Mouse (Mus musculus) mesoderm, embryonic 11.5 days (tissue): ENCODE measurements around the gene Gzmd.
"Not testable (repeated sequence)": the region's sequence is repeated elsewhere in the genome, so short reads cannot be mapped to it uniquely, and the experiment has no call there.

Experiments used
- DNase-seq: peaks from one replicate; pipeline ENCODE4 v3.0.0-alpha.2; 2012; ENCODE audit warnings: low read depth, low spot score

Gzmd gene

DNA sequence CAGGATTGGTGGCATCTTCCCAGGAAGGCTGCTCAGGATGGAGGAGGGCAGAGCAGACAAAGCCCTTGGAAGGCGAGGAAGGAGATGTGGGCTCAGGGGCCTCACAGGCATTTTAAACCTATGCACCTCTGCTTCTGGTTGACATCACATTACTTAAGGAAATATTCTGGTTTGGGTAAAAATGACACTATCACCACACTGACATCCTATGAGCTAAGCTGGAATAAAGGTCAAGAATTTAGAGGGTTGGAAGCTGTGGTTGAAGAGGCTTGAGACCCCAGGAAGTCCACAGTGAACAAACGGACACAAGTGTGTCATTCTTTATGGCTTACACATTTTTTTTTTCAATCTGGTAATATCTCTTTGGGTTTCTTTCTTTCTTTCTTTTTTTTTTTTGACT is at the start of gene Gzmd:
TSS of gene Gzmd (minus strand) at position 101 of the 400 bp plus-strand sequence.
- not testable (repeated sequence) for DNase-seq

DNA sequence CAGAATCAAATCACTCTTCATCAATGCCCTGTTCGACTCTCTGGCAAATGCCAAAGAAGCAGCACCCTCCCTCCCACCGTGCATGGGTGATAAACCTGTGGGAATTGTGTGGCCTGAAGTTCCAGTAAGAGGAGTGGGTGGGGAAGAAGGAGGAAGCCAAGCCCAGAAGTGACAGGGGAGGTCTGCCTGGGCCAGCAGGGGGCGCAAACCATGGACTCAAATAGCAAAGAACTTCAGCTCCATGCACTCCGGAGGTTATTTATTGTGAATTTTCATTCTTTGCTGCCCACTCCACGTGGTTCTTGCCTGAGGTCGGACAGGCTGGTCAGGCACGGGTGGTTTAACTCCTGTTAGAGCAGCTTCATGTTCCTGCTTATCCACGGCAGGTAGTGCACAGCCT is 45.2 kb upstream of the Gzmd start:
- peak; percentile 52 for DNase-seq

DNA sequence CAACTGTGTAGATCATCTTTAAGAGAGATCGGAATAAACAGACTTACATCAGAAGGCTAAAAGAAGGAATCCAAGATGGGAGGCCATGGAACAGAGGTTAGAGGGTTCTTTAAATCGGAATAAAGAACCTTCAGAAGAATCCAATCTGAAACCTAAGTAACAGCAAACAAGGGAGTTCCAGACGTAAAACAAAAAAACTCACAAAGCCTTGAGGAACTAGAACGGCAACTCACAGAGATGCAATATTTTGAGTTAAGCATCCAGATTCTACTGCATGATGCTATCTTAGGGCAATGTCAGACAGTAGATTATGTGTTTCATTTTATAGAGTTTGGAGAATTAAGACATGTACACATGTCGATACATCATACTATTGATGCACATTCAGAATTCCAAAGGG is 42.1 kb upstream of the Gzmd start, which contains the start of gene Gzmn:
TSS of gene Gzmn (minus strand) at position 101 of the 400 bp plus-strand sequence.
- DNase-seq, result no peak

DNA sequence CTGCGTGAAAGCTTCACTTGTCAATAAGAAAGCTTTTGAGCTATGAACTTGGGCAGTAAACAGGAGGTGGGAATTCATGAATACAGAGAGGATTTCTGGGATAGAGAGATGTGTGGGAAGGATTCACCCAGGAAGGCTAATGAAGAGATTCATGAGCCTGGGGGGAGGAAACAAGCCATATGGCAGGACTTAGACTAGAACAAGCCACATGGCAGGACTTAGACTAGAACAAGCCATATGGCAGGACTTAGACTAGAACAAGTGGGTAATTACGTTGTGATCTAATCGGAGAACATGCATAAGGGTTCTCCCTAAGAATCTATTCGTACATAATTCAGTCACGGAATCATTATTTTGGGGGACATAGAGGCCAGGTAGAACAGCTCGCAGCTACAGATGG is 41.0 kb upstream of the Gzmd start:
- DNase-seq, result no peak

DNA sequence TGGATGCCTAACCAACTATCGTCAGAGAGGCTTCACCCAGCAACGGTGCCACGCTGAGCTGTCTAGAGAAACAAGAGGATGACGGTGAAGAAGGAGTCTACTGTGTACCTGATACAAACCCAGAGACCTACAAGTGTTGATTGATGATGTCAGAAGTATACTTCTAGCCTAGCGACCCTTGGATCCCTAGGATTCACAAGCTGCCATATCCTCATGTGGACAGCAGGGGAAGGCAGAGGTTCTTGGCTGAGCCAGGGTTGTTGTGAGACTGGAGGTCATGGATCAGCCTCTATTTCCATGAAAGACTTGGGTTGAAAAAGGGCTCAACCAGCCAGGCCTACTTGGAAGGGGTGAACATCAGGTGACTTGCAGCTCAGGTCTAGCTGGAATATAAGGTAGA is 40.3 kb upstream of the Gzmd start:
- no peak for DNase-seq

DNA sequence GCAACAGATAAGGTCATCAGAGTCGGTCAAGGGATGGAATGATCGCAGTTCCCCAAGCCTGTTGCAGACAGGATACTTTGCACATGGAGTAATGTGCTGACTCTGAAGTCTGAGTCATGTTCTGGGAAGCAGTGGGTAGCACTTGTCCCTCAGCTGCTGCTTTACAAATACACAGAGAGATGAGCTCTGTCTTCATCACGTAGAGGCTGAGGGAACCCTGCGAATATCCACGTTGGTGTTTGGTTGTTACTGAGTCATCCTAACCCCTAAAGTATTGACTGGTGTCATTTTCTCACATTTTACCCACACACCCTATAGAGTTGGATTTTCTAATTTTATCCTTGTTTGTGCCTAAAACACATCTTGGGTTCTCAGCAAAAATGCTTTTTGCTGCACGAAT is 35.6 kb upstream of the Gzmd start:
- no peak for DNase-seq

DNA sequence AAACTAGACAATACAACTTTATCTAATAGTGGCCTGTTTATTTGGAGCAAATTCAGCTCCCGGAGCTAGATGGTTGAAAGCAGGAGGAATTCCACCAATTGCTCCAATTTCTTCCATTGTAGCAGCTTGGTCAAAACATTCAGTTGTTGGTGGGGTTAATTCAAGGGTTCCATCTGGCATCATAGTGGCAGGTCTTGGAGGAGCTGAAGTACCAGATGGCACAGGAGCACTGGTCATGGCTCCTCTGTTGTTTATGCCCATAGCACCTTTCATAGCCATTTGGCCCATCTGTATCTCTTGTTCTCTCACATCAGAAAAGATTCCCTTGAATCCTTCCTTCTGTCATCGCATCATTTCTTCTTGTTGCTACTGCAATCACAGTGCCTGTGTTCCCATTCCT is 29.7 kb upstream of the Gzmd start:
- no peak for DNase-seq

DNA sequence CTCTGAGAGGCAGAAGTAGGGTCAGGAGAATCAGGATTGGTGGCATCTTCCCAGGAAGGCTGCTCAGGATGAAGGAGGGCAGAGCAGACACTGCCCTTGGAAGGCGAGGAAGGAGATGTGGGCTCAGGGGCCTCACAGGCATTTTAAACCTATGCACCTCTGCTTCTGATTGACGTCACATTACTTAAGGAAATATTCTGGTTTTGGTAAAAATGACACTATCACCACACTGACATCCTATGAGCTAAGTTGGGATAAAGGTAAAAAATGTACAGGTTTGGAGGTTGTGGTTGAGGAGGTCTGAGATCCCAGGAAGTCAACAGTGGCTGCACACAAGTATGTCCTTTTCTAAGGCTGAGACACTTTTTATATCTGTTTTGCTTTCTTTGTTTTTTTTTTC is 27.1 kb upstream of the Gzmd start, which contains the start of gene Gzmg:
TSS of gene Gzmg (minus strand) at position 101 of the 400 bp plus-strand sequence.
- not testable (repeated sequence) for DNase-seq

DNA sequence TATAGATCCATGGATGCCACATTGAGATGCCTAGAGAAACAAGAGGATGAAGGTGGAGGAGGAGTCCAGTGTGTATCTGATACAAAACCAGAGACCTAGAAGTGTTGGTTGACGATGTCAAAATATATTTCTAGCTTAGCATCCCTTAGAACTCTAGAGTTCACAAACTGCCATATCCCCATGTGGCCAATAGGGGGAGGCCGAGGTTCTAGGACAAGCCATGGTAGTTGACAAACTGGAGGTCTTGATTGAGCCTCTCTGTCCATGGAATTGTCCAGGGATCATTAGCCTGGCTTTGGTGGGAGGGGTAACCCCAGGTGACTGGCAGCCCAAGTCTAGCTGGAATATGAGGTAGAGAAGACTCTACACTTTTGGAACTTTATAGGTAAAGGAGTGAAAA is 22.9 kb upstream of the Gzmd start:
- DNase-seq, result no peak

DNA sequence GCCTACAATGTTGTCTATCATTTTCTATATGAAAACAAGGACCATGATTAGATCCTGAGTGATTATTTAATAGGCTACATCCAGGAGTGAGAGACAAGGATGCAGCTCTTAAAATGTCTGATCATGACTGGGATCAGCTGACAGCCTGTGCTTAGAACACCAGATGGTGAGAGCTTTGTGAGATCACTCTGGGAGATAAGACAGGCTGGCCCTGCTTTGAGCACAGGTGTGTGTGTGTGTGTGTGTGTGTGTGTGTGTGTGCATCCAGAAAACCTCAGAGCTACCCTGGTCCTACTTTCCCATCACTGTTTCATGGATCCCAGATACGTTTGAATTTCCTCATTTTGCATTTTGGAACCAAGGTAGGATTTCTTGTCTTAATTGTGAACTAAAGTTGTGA is 1.3 kb upstream of the Gzmd start:
- not testable (repeated sequence) for DNase-seq

DNA sequence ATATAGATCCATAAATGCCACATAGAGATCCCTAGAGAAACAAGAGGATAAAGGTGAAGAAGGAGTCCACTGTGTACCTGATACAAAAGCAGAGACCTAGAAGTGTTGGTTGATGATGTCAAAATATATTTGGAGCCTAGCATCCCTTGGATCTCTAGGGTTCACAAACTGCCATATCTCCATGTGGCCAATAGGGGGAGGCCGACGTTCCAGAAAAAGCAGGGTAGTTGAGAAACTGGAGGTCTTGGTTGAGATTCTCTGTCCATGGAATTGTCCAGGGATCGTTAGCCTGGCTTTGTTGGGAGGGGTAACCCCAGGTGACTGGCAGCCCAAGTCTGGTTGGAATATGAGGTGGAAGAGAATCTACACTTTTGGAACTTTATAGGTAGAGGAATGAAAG is 4.1 kb downstream of the Gzmd start:
- DNase-seq, result no peak

DNA sequence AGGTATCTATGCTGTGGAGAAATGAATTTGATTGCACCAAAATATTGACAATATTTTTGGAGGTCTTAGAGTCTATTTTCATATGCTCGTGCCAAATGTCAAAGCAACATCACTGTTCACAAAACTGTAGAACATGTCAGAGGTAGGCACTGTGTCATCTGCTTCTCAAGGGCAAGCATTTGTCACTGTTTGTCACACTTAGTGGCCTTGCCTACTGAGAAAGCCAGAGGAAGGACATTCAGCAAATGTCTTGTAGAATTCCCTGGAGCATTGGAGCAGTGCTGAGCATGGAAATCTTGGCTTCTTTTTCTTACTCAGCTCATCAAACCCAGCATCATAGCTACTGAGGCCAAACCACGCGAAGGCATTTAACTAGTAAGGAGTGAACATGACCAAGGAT is 8.9 kb downstream of the Gzmd start:
- DNase-seq, result no peak

DNA sequence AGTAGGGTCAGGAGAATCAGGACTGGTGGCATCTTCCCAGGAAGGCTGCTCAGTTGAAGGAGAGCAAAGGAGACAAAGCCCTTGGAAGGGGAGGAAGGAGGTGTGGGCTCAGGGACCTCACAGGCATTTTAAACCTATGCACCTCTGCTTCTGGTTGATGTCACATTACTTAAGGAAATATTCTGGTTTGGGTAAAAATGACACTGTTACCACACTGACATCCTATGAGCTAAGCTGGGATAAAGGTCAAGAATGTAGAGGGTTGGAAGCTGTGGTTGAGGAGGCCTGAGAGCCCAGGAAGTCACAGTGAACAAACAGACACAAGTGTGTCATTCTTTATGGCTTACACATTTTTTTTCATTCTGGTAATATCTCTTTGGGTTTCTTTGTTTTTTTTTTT is 11.9 kb downstream of the Gzmd start, which contains the start of gene Gzme:
TSS of gene Gzme (minus strand) at position 101 of the 400 bp plus-strand sequence.
- DNase-seq, result no peak

DNA sequence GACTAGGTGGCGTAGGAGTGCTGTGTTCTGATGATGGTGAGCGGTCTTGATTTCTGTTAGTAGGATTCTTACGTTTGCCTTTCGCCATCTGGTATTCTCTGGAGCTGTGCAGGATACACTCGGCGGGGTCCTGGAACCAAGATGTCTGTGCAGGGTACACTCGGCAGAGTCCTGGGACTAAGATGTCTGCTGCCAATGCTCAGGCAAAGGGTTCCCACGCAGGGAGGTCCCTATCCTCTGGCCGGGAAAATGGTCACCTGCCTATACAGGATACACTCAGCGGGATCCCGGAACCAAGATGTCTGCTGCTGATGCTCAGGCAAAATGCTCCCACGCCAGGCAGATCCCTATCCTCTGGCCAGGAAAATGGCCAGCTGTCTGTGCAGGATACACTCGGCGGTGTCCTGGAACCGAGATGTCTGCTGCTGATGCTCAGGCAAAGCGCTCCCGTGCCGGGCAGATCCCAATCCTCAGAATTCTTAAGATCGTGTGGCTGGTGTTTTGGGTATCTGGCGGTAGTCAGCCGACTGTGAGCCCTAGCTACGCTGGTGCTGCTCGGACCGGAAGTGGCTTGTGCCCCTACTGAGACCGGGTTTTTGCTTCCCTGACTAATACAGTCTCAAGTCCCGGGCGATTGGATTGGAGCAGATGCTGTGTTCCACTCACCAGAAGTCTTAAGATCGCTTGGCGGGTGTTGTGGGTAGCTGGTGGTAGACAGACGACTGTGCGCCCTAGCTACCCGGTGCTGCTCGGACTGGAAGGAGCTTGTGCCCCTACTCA is 16.7 kb downstream of the Gzmd start:
- not testable (repeated sequence) for DNase-seq

DNA sequence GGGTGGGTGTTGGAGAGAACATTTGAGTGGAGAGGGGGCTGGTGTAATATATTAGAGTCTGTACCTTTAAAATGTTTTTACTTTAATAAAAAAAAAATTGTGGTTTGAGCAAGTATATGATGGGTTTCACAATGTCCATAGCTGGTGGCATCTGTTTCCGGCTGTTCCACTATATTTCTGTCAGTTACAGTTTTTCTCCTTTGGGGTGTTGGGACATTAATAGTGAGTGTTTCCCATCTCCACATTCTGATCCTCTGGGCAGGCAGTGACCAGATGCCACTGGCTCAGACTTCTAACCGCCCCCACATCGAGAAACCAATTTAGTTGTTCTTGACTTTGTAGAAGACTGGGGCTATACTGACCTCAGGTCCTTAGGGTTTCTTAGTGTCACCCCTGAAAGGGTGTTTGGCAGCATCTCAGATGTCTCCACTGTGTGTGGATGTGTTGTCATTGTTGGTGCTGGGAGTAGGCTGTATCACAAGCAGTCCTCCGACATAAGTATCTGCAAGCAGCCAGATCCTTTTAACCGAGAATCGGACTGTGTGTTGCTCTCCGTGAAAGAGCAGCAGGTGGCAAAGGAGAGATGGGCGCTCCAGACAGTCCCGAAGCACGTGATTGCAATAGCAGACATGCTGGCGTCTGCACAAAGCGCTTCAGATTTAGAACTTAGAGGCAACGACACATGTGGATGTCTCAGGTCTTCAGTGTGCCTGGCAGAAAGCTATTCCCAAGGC is 26.8 kb downstream of the Gzmd start:
- DNase-seq, result no peak

DNA sequence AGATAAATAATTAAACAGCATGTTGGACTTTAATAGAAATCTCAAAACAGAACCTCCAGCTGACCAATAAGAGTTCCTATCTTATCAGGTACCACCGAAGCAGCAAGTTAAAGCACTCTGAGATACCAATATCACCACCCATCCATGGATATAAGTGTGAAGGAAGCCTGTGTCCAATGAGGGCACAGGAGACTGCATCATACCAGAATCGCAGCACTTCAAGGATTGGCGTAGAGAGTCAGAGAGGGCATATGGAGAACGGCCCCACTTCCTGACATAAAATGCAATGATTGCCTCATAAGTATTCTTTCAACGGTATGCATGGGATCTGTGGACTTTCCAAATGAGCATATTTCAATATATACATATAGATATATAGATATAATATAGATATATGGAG is 27.4 kb downstream of the Gzmd start:
- DNase-seq, result no peak

DNA sequence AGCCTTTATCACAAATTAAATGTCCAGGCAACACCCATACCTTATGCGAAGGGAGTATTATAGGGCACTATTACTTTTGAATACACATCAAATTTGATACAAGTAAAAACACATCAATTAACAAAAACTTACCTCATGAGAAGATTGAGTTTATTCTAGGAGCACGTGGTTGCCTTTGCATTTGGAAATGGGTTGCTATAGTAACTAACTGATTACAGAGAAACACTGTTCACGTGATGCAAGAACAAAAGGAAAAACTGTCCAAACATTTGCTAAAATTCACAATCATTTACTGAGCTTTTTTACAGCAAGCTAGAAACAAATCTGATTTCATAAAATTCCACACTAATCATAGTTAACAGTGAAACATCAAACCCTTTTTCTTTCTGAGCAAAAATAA is 29.0 kb downstream of the Gzmd start:
- DNase-seq, result no peak

DNA sequence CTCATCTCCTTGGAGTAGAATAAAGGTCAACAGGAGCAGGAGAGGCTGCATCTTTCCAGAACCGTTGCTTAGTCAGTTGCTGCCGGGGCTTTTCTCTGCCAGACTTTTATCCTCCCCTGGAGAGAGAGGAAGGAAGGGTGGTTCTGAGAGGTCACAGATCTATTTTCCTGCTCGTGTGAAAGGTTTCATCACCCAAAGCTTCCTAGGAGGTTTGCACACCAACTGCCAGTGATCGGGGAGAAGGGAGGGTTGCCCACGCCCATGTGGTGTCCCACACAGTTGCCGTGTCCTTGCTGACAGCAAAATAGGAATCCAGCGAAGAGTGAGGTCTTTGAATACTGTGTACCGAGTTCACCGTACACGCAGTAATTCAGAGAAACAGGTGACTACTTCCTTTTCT is 30.0 kb downstream of the Gzmd start, which contains the start of gene Ctsg:
TSS of gene Ctsg (minus strand) at position 189 of the 400 bp plus-strand sequence.
- no peak for DNase-seq

DNA sequence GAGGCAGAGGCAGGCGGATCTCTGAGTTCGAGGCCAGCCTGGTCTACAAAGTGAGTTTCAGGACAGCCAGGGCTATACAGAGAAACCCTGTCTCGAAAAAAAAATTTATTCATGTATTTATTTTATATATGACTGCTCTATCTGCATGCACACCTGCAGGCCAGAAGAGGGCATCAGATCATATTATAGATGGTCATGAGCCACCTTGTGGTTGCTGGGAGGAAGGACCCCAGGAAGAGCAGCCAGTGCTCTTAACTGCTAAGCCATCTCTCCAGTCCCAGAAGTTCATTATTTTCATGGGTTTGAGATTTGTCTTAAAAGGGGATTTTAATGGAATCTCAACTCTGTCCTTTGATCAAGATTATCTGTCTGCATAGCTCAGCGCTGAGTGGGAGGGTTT is 33.5 kb downstream of the Gzmd start:
- DNase-seq, result peak; percentile 35

DNA sequence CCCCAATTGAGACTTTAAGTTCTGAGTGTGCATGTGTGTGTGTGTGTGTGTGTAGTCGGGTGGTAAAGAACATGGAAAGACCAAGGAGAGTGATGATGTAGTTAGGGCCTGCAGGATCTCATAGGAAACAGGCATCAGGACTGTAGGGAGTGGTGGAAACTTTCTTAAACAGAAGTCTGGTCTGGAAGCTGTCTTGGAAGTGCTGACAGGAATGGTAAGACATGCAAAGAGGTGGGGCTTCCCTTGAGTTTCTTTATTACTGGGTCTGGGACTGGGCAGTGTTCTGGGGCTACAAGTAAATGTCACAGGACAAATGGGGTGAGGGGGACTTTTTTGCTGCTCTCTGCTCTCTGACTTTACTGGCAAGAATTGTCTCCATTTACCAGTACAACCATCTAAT is 34.8 kb downstream of the Gzmd start:
- DNase-seq, result no peak

DNA sequence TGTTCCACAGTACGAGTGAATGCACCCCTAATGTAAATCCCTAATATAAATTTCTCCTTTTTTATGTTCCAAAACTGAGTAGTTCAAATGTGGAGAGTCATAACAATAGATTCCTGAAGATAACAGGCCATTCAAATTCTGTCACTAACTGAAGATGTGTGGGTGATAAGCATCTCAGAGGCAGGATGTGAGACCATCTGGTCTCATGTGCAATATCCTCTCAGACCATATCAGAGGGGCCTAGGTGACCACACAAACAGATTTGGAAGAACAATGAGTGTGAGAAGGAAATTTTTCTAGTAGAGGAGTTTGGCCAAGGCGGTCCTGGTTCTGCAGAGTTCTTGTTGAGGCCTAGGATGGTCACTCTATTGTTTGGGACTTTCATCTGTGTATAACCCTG is 39.1 kb downstream of the Gzmd start:
- DNase-seq, result no peak

DNA sequence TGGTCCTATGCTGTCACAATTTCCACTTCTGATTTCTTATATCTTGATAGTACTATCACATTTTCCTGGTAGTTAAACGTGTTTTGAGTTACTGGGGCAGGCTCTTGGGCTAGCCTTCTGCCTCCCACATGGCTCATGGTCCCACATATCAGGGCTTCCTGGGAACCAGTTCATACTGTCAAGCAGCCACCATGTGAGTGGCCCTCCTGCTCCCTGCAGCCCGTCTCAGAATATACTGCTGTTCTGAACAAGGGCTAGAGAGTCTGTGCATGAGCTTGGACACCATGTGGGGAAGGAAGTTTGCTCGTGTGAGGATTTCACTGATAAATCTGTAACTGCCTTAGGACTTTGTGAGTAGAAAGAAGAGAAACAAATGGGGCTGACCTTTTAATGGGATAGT is 45.7 kb downstream of the Gzmd start:
- no peak for DNase-seq

DNA sequence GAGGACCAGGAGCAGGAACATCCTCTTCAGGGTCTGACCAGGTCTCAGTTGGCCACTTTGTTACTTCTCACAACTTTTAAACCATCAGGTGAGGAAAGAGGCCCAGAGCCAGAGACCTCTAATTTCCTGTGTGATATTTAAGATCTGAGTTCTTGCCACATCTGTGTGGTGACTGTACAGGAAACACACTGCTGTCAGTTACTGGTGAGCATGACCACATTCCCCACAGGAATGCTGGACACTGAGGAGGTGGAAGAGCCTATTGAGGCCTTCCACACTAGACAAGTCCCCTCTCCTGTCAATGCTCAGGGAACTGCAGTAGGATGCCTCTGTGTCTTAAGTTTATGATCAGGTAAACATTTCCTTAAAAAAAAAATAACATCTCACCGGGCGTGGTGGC is 47.2 kb downstream of the Gzmd start, which contains the start of gene Mcpt8:
TSS of gene Mcpt8 (minus strand) at position 107 of the 400 bp plus-strand sequence.
- DNase-seq, result no peak
